Mouse (Mus musculus) B cell, adult 2 months (primary cell): ENCODE measurements around the gene Tesk2.
A peak's percentile ranks its signal among the peaks of the same experiment; 100 is the strongest.
"Not testable (repeated sequence)": the region's sequence is repeated elsewhere in the genome, so short reads cannot be mapped to it uniquely, and the experiment has no call there.

Source experiments
- DNase-seq, 2 experiments: peaks; one replicate each; pipeline ENCODE4 v3.0.0; 2022

Tesk2 gene

GRCm38 (mm10) chr4:116720343-116721097 is at the start of gene Tesk2:
TSS of gene Tesk2 (plus strand) at chr4:116720948.
- peak; percentile 90 to 94 for DNase-seq

GRCm38 (mm10) chr4:116672785-116673184 is 48.0 kb upstream of the Tesk2 start:
- no peak for DNase-seq

GRCm38 (mm10) chr4:116674761-116675160 is 46.0 kb upstream of the Tesk2 start:
- DNase-seq: not testable (repeated sequence)

GRCm38 (mm10) chr4:116676027-116676426 is 44.7 kb upstream of the Tesk2 start:
- DNase-seq: no peak

- no peak for DNase-seq
Observed at GRCm38 (mm10) chr4:116677808-116678207, 42.9 kb upstream of the Tesk2 start.

- DNase-seq: no peak
Observed at GRCm38 (mm10) chr4:116679141-116679540, 41.6 kb upstream of the Tesk2 start.

- DNase-seq: not testable (repeated sequence)
Observed at GRCm38 (mm10) chr4:116680521-116680920, 40.2 kb upstream of the Tesk2 start.

GRCm38 (mm10) chr4:116683957-116684356 is 36.8 kb upstream of the Tesk2 start:
- no peak for DNase-seq

GRCm38 (mm10) chr4:116684665-116685064 is 36.1 kb upstream of the Tesk2 start:
- no peak for DNase-seq

- DNase-seq: peak; percentile 98
Observed at GRCm38 (mm10) chr4:116685402-116686061, 35.2 kb upstream of the Tesk2 start, which contains the start of gene Prdx1. TSS of gene Prdx1 (plus strand) at chr4:116685544.

- DNase-seq: no peak
Observed at GRCm38 (mm10) chr4:116687041-116687440, 33.7 kb upstream of the Tesk2 start.

- DNase-seq: no peak
Observed at GRCm38 (mm10) chr4:116689309-116689876, 31.4 kb upstream of the Tesk2 start.

- DNase-seq: no peak
Observed at GRCm38 (mm10) chr4:116692146-116692545, 28.6 kb upstream of the Tesk2 start.

- no peak for DNase-seq
Observed at GRCm38 (mm10) chr4:116693785-116694184, 27.0 kb upstream of the Tesk2 start.

- DNase-seq: no peak
Observed at GRCm38 (mm10) chr4:116698693-116699342, 21.9 kb upstream of the Tesk2 start.

GRCm38 (mm10) chr4:116700964-116701363 is 19.8 kb upstream of the Tesk2 start:
- no peak for DNase-seq

- DNase-seq: peak; percentile 89 to 91
Observed at GRCm38 (mm10) chr4:116703804-116704203, 16.9 kb upstream of the Tesk2 start.

- DNase-seq: no peak
Observed at GRCm38 (mm10) chr4:116707666-116708065, 13.1 kb upstream of the Tesk2 start.

GRCm38 (mm10) chr4:116708201-116708764 is 12.5 kb upstream of the Tesk2 start, which contains the start of the genes Mmachc and Ccdc163:
TSS of gene Mmachc (minus strand) at chr4:116708406.
TSS of gene Ccdc163 (plus strand) at chr4:116708509.
- DNase-seq: peak; percentile 75 to 80

GRCm38 (mm10) chr4:116708791-116709390 is 11.9 kb upstream of the Tesk2 start:
- peak in 1 of 2 experiments; percentile 6 for DNase-seq

- no peak for DNase-seq
Observed at GRCm38 (mm10) chr4:116710154-116710553, 10.6 kb upstream of the Tesk2 start.

GRCm38 (mm10) chr4:116712536-116712935 is 8.2 kb upstream of the Tesk2 start:
- DNase-seq: no peak
